Mouse (Mus musculus) myocyte (in vitro differentiated cells): ENCODE data around the gene Qprt. TPM values are rescaled to one million over a fixed set of nuclear protein-coding genes. Genes with fewer than 3 reads are reported as not detected.

Experiments used
- H3K27me3 ChIP-seq: one replicate; pipeline ENCODE4 v1.6.1; 2011; ENCODE audit not compliant: control insufficient read depth, insufficient read depth, insufficient read length
- H3K36me3 ChIP-seq: one replicate; pipeline ENCODE4 v1.6.1; 2011; ENCODE audit not compliant: control insufficient read depth, insufficient read depth
- H3K4me2 ChIP-seq: one replicate; pipeline ENCODE4 v1.6.1; 2011; ENCODE audit warnings: low read depth, control low read depth
- H3K4me3 ChIP-seq: one replicate; pipeline ENCODE4 v1.5.1; 2011; ENCODE audit warnings: mild to moderate bottlenecking, control low read depth, moderate library complexity
- H3K79me2 ChIP-seq: one replicate; pipeline ENCODE4 v1.6.1; 2011; ENCODE audit not compliant: control insufficient read depth, insufficient read depth
- H3ac ChIP-seq: one replicate; pipeline ENCODE4 v1.6.1; 2011; ENCODE audit not compliant: control insufficient read depth, insufficient read length
- CEBPB ChIP-seq: IDR thresholded peaks from 2 replicates; pipeline ENCODE4 v1.6.1; 2011; ENCODE audit warnings: mild to moderate bottlenecking, moderate library complexity; ENCODE audit not compliant: poor library complexity, insufficient read depth, severe bottlenecking
- E2F4 ChIP-seq: IDR thresholded peaks from one replicate; pipeline ENCODE4 v1.6.1; 2011; ENCODE audit warnings: mild to moderate bottlenecking, control low read depth, moderate library complexity; ENCODE audit not compliant: insufficient read depth
- MAX ChIP-seq: IDR thresholded peaks from one replicate; pipeline ENCODE4 v1.6.1; 2011; ENCODE audit warnings: low read depth, mild to moderate bottlenecking, control low read depth
- MYOD1 ChIP-seq, 3 experiments: IDR thresholded peaks; one replicate each; pipeline ENCODE4 v1.6.1; 2011; ENCODE audit warnings: control low read depth in 2 of 3, low read depth in 2 of 3, mild to moderate bottlenecking in 2 of 3, moderate library complexity in 1 of 3; ENCODE audit not compliant: insufficient read length in 2 of 3, control insufficient read depth in 1 of 3
- MYOG ChIP-seq, 3 experiments: IDR thresholded peaks; one replicate each; pipeline ENCODE4 v1.6.1; 2011; ENCODE audit warnings: control low read depth in 2 of 3, low read depth in 2 of 3, mild to moderate bottlenecking in 2 of 3; ENCODE audit not compliant: insufficient read length in 2 of 3, control insufficient read depth in 1 of 3, insufficient read depth in 1 of 3
- POLR2A ChIP-seq: IDR thresholded peaks from one replicate; pipeline ENCODE4 v1.6.1; 2011; ENCODE audit warnings: low read depth, mild to moderate bottlenecking, control low read depth, moderate library complexity; ENCODE audit not compliant: insufficient read length
- POLR2AphosphoS2 ChIP-seq: IDR thresholded peaks from one replicate; pipeline ENCODE4 v1.6.1; 2011; ENCODE audit warnings: low read depth, control low read depth; ENCODE audit not compliant: insufficient read length
- REST ChIP-seq: IDR thresholded peaks from one replicate; pipeline ENCODE4 v1.6.1; 2011; ENCODE audit warnings: mild to moderate bottlenecking, control low read depth, moderate library complexity; ENCODE audit not compliant: insufficient read depth, insufficient read length
- SRF ChIP-seq: IDR thresholded peaks from one replicate; pipeline ENCODE4 v1.6.1; 2011; ENCODE audit warnings: low read depth; ENCODE audit not compliant: control insufficient read depth, insufficient read length
- TCF12 ChIP-seq: IDR thresholded peaks from one replicate; pipeline ENCODE4 v1.6.1; 2011; ENCODE audit warnings: mild to moderate bottlenecking, control low read depth; ENCODE audit not compliant: poor library complexity, insufficient read depth, severe bottlenecking
- TCF3 ChIP-seq: IDR thresholded peaks from one replicate; pipeline ENCODE4 v1.6.1; 2011; ENCODE audit warnings: low read depth, control low read depth; ENCODE audit not compliant: insufficient read length
- USF1 ChIP-seq: IDR thresholded peaks from one replicate; pipeline ENCODE4 v1.6.1; 2011; ENCODE audit warnings: low read depth, mild to moderate bottlenecking, control low read depth, moderate library complexity
- polyA plus RNA-seq: library from polyadenylated mRNA; unstranded; fragments of >200 nt; fragmentation: generic; extraction: Trizol; gene quantifications from one replicate; pipeline ENCODE4 v1.2.1, GENCODE M21; 2012; ENCODE audit warnings: missing spikeins

Gene Qprt
- 0.04 TPM for polyA plus RNA-seq

GRCm38 (mm10) chr7:127121911-127122270, at the start of gene Qprt:
Gene Qprt (minus strand): TSS chr7:127122226.
- no peak within 1 kb of the TSS for H3K4me3 ChIP-seq
- H3K36me3 ChIP-seq = no peaks in the 10 kb centered on the region
- H3K27me3 ChIP-seq = no peaks in the 10 kb centered on the region
- TF ChIP-seq MAX (no peak), E2F4 (no peak), REST (no peak), SRF (no peak), MYOD1 (IDR thresholded peaks at IDR 0.05; ENCODE audit: control insufficient read depth in 1 of 3, insufficient read length in 2 of 3, low read depth in 2 of 3) (no peak), TCF3 (no peak)
- no peak within 1 kb of the TSS for H3ac ChIP-seq
- no peaks in the 10 kb centered on the region for H3K79me2 ChIP-seq
- H3K4me2 ChIP-seq = no peak within 1 kb of the TSS

- H3K4me3 ChIP-seq = no peak overlapping the region
- no peak overlapping the region for H3K4me2 ChIP-seq
- H3K36me3 ChIP-seq = no peaks in the 10 kb centered on the region
- H3ac ChIP-seq = no peak overlapping the region
- no peaks in the 10 kb centered on the region for H3K79me2 ChIP-seq
- no peak for TF ChIP-seq POLR2AphosphoS2
- TF ChIP-seq REST = no peak
- TF ChIP-seq MYOD1 (IDR thresholded peaks at IDR 0.05; ENCODE audit: control insufficient read depth in 1 of 3, insufficient read length in 2 of 3, low read depth in 2 of 3) = no peak
- no peak for TF ChIP-seq TCF12
- no peak for TF ChIP-seq E2F4
- H3K27me3 ChIP-seq = peaks cover 7% of the 10 kb centered on the region
Measured at GRCm38 (mm10) chr7:127166501-127166900, 44.5 kb upstream of the Qprt start.

GRCm38 (mm10) chr7:127165607-127166493, 43.8 kb upstream of the Qprt start:
- no peak for TF ChIP-seq E2F4
- no peak for TF ChIP-seq MAX
- Histone ChIP-seq H3K4me3 (no peak overlapping the region), H3K4me2 (no peak overlapping the region), H3K27me3 (peaks cover 7% of the 10 kb centered on the region), H3K79me2 (no peaks in the 10 kb centered on the region), H3K36me3 (no peaks in the 10 kb centered on the region), H3ac (no peak overlapping the region)

- Histone ChIP-seq H3K27me3 (peaks cover 7% of the 10 kb centered on the region), H3K36me3 (no peaks in the 10 kb centered on the region), H3ac (no peak overlapping the region), H3K79me2 (no peaks in the 10 kb centered on the region), H3K4me2 (no peak overlapping the region), H3K4me3 (no peak overlapping the region)
- TF ChIP-seq POLR2A (no peak), REST (no peak), TCF3 (no peak), USF1 (no peak), MYOG (IDR thresholded peaks at IDR 0.05; ENCODE audit: control insufficient read depth in 1 of 3, insufficient read depth in 1 of 3, insufficient read length in 2 of 3, low read depth in 2 of 3) (no peak), MAX (no peak), E2F4 (no peak), CEBPB (no peak), TCF12 (no peak), MYOD1 (IDR thresholded peaks at IDR 0.05; ENCODE audit: control insufficient read depth in 1 of 3, insufficient read length in 2 of 3, low read depth in 2 of 3) (no peak), SRF (no peak), POLR2AphosphoS2 (no peak)
Measured at GRCm38 (mm10) chr7:127164002-127164401, 42.0 kb upstream of the Qprt start.

GRCm38 (mm10) chr7:127162546-127162945, 40.5 kb upstream of the Qprt start:
- H3ac ChIP-seq = no peak overlapping the region
- TF ChIP-seq REST (no peak), MYOD1 (IDR thresholded peaks at IDR 0.05; ENCODE audit: control insufficient read depth in 1 of 3, insufficient read length in 2 of 3, low read depth in 2 of 3) (no peak), MAX (no peak), POLR2AphosphoS2 (no peak), POLR2A (no peak), SRF (no peak), MYOG (IDR thresholded peaks at IDR 0.05; ENCODE audit: control insufficient read depth in 1 of 3, insufficient read depth in 1 of 3, insufficient read length in 2 of 3, low read depth in 2 of 3) (no peak), TCF3 (no peak), USF1 (no peak), E2F4 (no peak), CEBPB (no peak), TCF12 (no peak)
- H3K36me3 ChIP-seq = no peaks in the 10 kb centered on the region
- peaks cover 7% of the 10 kb centered on the region for H3K27me3 ChIP-seq
- H3K4me2 ChIP-seq = peak overlapping the region; percentile 30
- H3K79me2 ChIP-seq = no peaks in the 10 kb centered on the region
- no peak overlapping the region for H3K4me3 ChIP-seq
